ENCODE assay signal across 12 mouse cellular contexts in genomic region chr3:89909703-89910542, GRCm38 (mm10). TPM values are rescaled to one million over a fixed set of nuclear protein-coding genes. Genes with fewer than 3 reads are reported as not detected.
DNase-seq lines count a peak whose midpoint lies in the region; ATAC-seq and TF ChIP-seq lines count a peak whose summit lies in the region.
"Had no signal": no experiment of that assay in that cellular context is flagged by ENCODE, and none has a peak within 500 bp of the region (broad histone marks: within the 10 kb centered on the region; RNA-seq: fewer than 3 reads in every experiment).

No protein-coding gene starts in this region.

- ATAC-seq in liver, embryonic 14.5 days (ENCODE audit: insufficient read depth) = no peak
- ATAC-seq in liver, embryonic 11.5 days (replicated peaks; ENCODE audit: low FRiP score) = no peak
- ATAC-seq in erythroid progenitor cell, adult 5-6 weeks (replicated peaks; ENCODE audit: low FRiP score, poor library complexity, severe bottlenecking) = no peak
- ATAC-seq: forebrain, embryonic 13.5 days had no signal

- no peak for TF ChIP-seq CTCF in liver, embryonic 14.5 days (IDR thresholded peaks at IDR 0.05; ENCODE audit: low read depth)
- no peak for TF ChIP-seq CTCF in bone marrow, adult 2 months (IDR thresholded peaks at IDR 0.05; ENCODE audit: control insufficient read depth, insufficient read depth, low read length)

- no peak for TF ChIP-seq EP300 in liver, embryonic 14.5 days (IDR thresholded peaks at IDR 0.05; ENCODE audit: low read depth)

- H3K27ac ChIP-seq in liver, embryonic 14.5 days = no peak overlapping the region
- no peak overlapping the region for H3K27ac ChIP-seq in liver, embryonic 11.5 days (ENCODE audit: low read depth, low read length)
- H3K27ac ChIP-seq in bone marrow, adult 2 months (ENCODE audit: control insufficient read depth, insufficient read depth, low read depth, low read length, poor library complexity) = peak overlapping the region; percentile 6; the same call in 1 of the 2 replicates
- no peak overlapping the region for H3K27ac ChIP-seq in forebrain, embryonic 10.5 days
- H3K27ac ChIP-seq: forebrain, embryonic 13.5 days had no signal

- 44% methylated on average over 5 of the region's 5 CpGs for WGBS in liver, embryonic 14.5 days (ENCODE audit: insufficient replicate concordance)
- 61% methylated on average over 5 of the region's 5 CpGs for WGBS in liver, embryonic 11.5 days
- 49% methylated on average over 5 of the region's 5 CpGs for WGBS in bone marrow, adult 2 months
- 69% methylated on average over 5 of the region's 5 CpGs for WGBS in forebrain, embryonic 10.5 days

- H3K4me2 ChIP-seq in liver, embryonic 14.5 days (ENCODE audit: low read depth) = peak overlapping the region; percentile 8; the same call in 1 of the 2 replicates
- no peak overlapping the region for H3K4me2 ChIP-seq in liver, embryonic 11.5 days
- H3K4me2 ChIP-seq: forebrain, embryonic 13.5 days had no signal

- H3K36me3 ChIP-seq in liver, embryonic 14.5 days (replicated peaks; ENCODE audit: control insufficient read depth, insufficient read depth, low read depth) = no peaks in the 10 kb centered on the region
- no peaks in the 10 kb centered on the region for H3K36me3 ChIP-seq in liver, embryonic 11.5 days (ENCODE audit: control insufficient read depth, insufficient read depth, low read length)
- no peaks in the 10 kb centered on the region for H3K36me3 ChIP-seq in forebrain, embryonic 10.5 days (replicated peaks)

- peaks cover 0 to 19% of the 10 kb centered on the region in 2 experiments; a peak in 2 of 4 replicates for H3K4me1 ChIP-seq in liver, embryonic 14.5 days (replicated peaks; ENCODE audit: control insufficient read depth in 2 of 2, insufficient read depth in 2 of 2, low read length in 1 of 2)
- H3K4me1 ChIP-seq in liver, embryonic 11.5 days (replicated peaks; ENCODE audit: control insufficient read depth, insufficient read depth, low read length) = peaks cover 3% of the 10 kb centered on the region
- peaks cover 13% of the 10 kb centered on the region for H3K4me1 ChIP-seq in bone marrow, adult 2 months (ENCODE audit: control insufficient read depth, insufficient read depth, low read length)
- H3K4me1 ChIP-seq in forebrain, embryonic 10.5 days = peaks cover 21% of the 10 kb centered on the region

- no peaks in the 10 kb centered on the region for H3K9me3 ChIP-seq in liver, embryonic 14.5 days (ENCODE audit: control insufficient read depth, low read length)
- H3K9me3 ChIP-seq in liver, embryonic 11.5 days (ENCODE audit: control insufficient read depth, low read length) = no peaks in the 10 kb centered on the region
- no peaks in the 10 kb centered on the region for H3K9me3 ChIP-seq in forebrain, embryonic 10.5 days
- H3K9me3 ChIP-seq: forebrain, embryonic 13.5 days had no signal

- no peak overlapping the region for H3K9ac ChIP-seq in liver, embryonic 14.5 days (replicated peaks)
- no peak overlapping the region for H3K9ac ChIP-seq in liver, embryonic 11.5 days (ENCODE audit: low read depth, low read length)
- H3K9ac ChIP-seq: forebrain, embryonic 13.5 days had no signal

- H3K4me3 ChIP-seq in liver, embryonic 14.5 days (ENCODE audit: insufficient read depth in 1 of 2, low read depth in 2 of 2, low read length in 2 of 2) = no peak overlapping the region
- no peak overlapping the region for H3K4me3 ChIP-seq in liver, embryonic 11.5 days (ENCODE audit: low read depth, low read length)
- H3K4me3 ChIP-seq in bone marrow, adult 2 months (replicated peaks; ENCODE audit: control insufficient read depth, low read depth, low read length) = no peak overlapping the region
- H3K4me3 ChIP-seq in forebrain, embryonic 10.5 days = no peak overlapping the region
- H3K4me3 ChIP-seq: forebrain, embryonic 13.5 days had no signal

- peak; percentile 13 for DNase-seq in embryo, embryonic 10.5 days (ENCODE audit: low spot score)
- DNase-seq in embryo, embryonic 9.5 days (ENCODE audit: extremely low spot score) = no peak
- DNase-seq in liver, embryonic 14.5 days (ENCODE audit: low read depth in 3 of 3, low spot score in 3 of 3) = no peak
- no peak for DNase-seq in liver, embryonic 11.5 days (ENCODE audit: low spot score)
- peak; percentile 76 for DNase-seq in lung, postnatal 25 days (ENCODE audit: low spot score)
- DNase-seq in forebrain, embryonic 10.5 days (ENCODE audit: extremely low spot score, low spot score) = no peak
- DNase-seq: cerebellum, adult 11 months; kidney, postnatal 10 days; thymus, postnatal 14 days had no signal

- no peak for TF ChIP-seq POLR2A in bone marrow, adult 2 months (IDR thresholded peaks at IDR 0.05; ENCODE audit: borderline replicate concordance, control insufficient read depth, low read depth, low read length)

- peaks cover 31% of the 10 kb centered on the region for H3K27me3 ChIP-seq in liver, embryonic 14.5 days (ENCODE audit: control insufficient read depth, insufficient read depth, low read length)
- peaks cover 28% of the 10 kb centered on the region for H3K27me3 ChIP-seq in liver, embryonic 11.5 days (replicated peaks; ENCODE audit: control insufficient read depth, insufficient read depth, low read length)
- peaks cover 55% of the 10 kb centered on the region for H3K27me3 ChIP-seq in forebrain, embryonic 10.5 days (ENCODE audit: poor library complexity, severe bottlenecking)

RNA-seq across cellular contexts. Expression of gene Il6ra, which starts 3.1 kb away (rescaled TPM):
- polyA plus RNA-seq in liver, embryonic 14.5 days (2012; rRNA removed) = 0.92 and 1.2 TPM in 2 replicates
- 1.3 and 1.9 TPM in 2 replicates for polyA plus RNA-seq in liver, embryonic 14.5 days (2014; fragmentation: Nextera tagmentation; extraction: Ambion mirVana)
- 0.71 and 1.0 TPM in 2 replicates for polyA plus RNA-seq in liver, embryonic 11.5 days (2014; fragmentation: Nextera tagmentation; extraction: Ambion mirVana)
- polyA plus RNA-seq in bone marrow, adult 2 months (2011; ENCODE audit: insufficient read depth, insufficient read length, low replicate concordance, missing spikeins) = 6.5 and 11.4 TPM in 2 replicates
- total RNA-seq in erythroid progenitor cell, adult 5-6 weeks (2015; ENCODE audit: low replicate concordance) = 5.8 and 10.5 TPM in 2 replicates
- total RNA-seq in erythroid progenitor cell, adult 5-6 weeks (2017; ENCODE audit: low replicate concordance) = 0.90 and 2.3 TPM in 2 replicates
- polyA plus RNA-seq in forebrain, embryonic 10.5 days (2016; fragmentation: Nextera tagmentation; extraction: Ambion mirVana) = 0.35 and 0.50 TPM in 2 replicates

RNA-seq across cellular contexts. Expression of gene Atp8b2, which starts 53.4 kb away (rescaled TPM):
- 2.9 and 3.4 TPM in 2 replicates for polyA plus RNA-seq in liver, embryonic 14.5 days (2012; rRNA removed)
- polyA plus RNA-seq in liver, embryonic 14.5 days (2014; fragmentation: Nextera tagmentation; extraction: Ambion mirVana) = 1.8 TPM in 2 replicates
- polyA plus RNA-seq in liver, embryonic 11.5 days (2014; fragmentation: Nextera tagmentation; extraction: Ambion mirVana) = 7.7 and 9.1 TPM in 2 replicates
- 9.0 and 30.6 TPM in 2 replicates for polyA plus RNA-seq in bone marrow, adult 2 months (2011; ENCODE audit: insufficient read depth, insufficient read length, low replicate concordance, missing spikeins)
- 1.8 TPM in 1 of 2 replicates, not detected in the other for total RNA-seq in erythroid progenitor cell, adult 5-6 weeks (2015; ENCODE audit: low replicate concordance)
- total RNA-seq in erythroid progenitor cell, adult 5-6 weeks (2017; ENCODE audit: low replicate concordance) = 1.2 and 2.1 TPM in 2 replicates
- 11.2 and 14.4 TPM in 2 replicates for polyA plus RNA-seq in forebrain, embryonic 10.5 days (2016; fragmentation: Nextera tagmentation; extraction: Ambion mirVana)

Comparison
In these comparisons a context has a peak if more than half of its experiments do, and no peak if none do; other contexts are left out.
1. DNase-seq: peak in embryo, embryonic 10.5 days (single experiment) and lung, postnatal 25 days (single experiment); none in embryo, embryonic 9.5 days (single experiment), liver, embryonic 14.5 days (0 of 3), liver, embryonic 11.5 days (single experiment) and forebrain, embryonic 10.5 days (single experiment).